Mouse (Mus musculus): ENCODE data around the gene Polrmt. TPM values are rescaled to one million over a fixed set of nuclear protein-coding genes. Genes with fewer than 3 reads are reported as not detected.
"Not testable (repeated sequence)": the region's sequence is repeated elsewhere in the genome, so short reads cannot be mapped to it uniquely, and the experiment has no call there.

The Polrmt gene
- polyA plus RNA-seq, 1 experiment from 2014 or later = 46.2 TPM

DNA sequence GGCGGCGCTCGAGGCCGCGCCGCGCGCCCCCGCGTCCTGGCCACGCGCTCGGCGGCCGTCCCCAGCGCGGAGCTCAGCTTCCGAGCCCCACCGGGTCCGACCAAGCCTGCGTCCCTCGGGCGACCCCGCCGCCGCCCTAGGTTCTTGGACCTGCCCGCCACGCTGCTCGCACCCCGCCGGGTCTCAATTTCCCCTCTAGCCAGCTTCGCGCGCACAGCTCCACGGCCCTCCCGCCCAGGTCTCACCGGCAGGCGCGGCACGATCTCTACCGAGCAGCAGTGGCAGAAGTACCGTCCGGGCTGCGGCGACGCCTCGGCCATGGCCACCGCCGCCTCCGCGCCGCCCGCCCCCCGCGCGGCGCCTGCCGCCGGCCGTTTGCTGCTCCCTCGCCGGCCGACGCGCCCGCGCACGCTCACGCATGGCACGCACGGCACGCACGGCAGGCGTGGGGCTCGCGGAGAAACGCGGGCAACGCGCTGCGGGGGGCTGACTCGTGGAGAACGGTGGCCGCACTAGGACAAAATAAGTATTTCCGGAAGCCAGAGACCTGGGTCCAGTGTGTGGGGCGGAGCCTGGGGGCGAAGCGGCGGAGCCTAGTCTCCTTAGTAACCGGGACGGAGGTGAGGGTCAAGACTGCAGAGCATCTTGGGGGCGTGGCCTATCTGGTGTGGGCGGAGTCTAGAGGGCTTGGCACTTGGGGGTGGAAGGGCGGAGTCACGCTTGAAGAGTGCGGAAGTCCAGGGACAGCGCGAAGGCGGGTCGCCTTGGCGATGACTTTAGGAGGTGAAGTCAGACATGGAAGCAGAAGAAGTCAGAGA lies 20.3 kb upstream of the Polrmt start, which contains the start of gene Rnf126:
Gene Rnf126 (minus strand): TSS at position 445 of the 818 bp plus-strand sequence.
- Histone ChIP-seq H3K9ac (ENCODE audit: low read length) (peak within 1 kb of the TSS; percentile 93), H3K4me1 (replicated peaks; ENCODE audit: control insufficient read depth, insufficient read depth, low read length) (peaks cover 16% of the 10 kb centered on the region), H3K9me3 (ENCODE audit: control insufficient read depth, low read length) (no peaks in the 10 kb centered on the region), H3K4me2 (ENCODE audit: low read depth, low read length) (peak within 1 kb of the TSS; percentile 88), H3K27me3 (ENCODE audit: control insufficient read depth, insufficient read depth, low read depth, low read length) (no peaks in the 10 kb centered on the region), H3K4me3 (ENCODE audit: low read length) (peak within 1 kb of the TSS; percentile 90), H3K27ac (ENCODE audit: low read length) (peak within 1 kb of the TSS; percentile 94), H3K36me3 (ENCODE audit: control insufficient read depth, insufficient read depth, low read length) (peaks cover 6% of the 10 kb centered on the region)
- ATAC-seq (ENCODE audit: low read depth) = peak; percentile 94
- whole genome bisulfite sequencing = under 1% methylated on average over 84 of the region's 101 CpGs

- ATAC-seq (ENCODE audit: low read depth) = no peak
- peak overlapping the region; percentile 93 for H3K9ac ChIP-seq (ENCODE audit: low read length)
- peak overlapping the region; percentile 88 for H3K4me2 ChIP-seq (ENCODE audit: low read depth, low read length)
- no peaks in the 10 kb centered on the region for H3K27me3 ChIP-seq (ENCODE audit: control insufficient read depth, insufficient read depth, low read depth, low read length)
- peaks cover 12% of the 10 kb centered on the region for H3K36me3 ChIP-seq (ENCODE audit: control insufficient read depth, insufficient read depth, low read length)
- peak overlapping the region; percentile 90 for H3K4me3 ChIP-seq (ENCODE audit: low read length)
- peaks cover 16% of the 10 kb centered on the region for H3K4me1 ChIP-seq (replicated peaks; ENCODE audit: control insufficient read depth, insufficient read depth, low read length)
- no peaks in the 10 kb centered on the region for H3K9me3 ChIP-seq (ENCODE audit: control insufficient read depth, low read length)
- WGBS = 5% methylated on average over 16 of the region's 16 CpGs
- H3K27ac ChIP-seq (ENCODE audit: low read length) = peak overlapping the region; percentile 94
These were observed 19.7 kb upstream of the Polrmt start for GRCm38 (mm10) chr10:79766001-79766507.

DNA sequence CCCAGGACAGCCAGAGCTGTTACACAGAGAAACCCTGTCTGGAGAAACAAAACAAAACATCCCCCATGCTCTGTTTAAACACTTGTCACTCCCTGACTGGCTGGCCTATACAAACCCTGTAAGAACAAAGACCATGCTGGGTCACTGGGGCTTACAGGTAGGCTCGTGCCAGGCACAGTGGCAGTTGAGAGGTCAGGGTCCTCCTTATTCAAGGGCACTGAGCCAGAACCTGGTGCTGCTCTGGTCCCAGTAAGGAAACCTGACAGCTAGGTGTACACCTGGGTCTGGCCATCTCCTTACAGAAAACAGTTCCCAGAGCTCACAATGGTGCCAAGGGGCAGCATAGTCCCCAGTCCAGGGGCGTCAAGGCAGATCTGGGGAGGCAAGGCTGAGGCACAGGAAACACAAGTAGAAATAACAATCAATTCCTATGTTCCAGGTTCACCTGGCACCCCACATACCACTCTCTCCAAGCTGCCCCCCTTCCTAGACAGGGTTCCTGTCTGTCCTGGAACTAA lies 18.9 kb upstream of the Polrmt start:
- Histone ChIP-seq H3K27ac (ENCODE audit: low read length) (no peak overlapping the region), H3K36me3 (ENCODE audit: control insufficient read depth, insufficient read depth, low read length) (peaks cover 18% of the 10 kb centered on the region), H3K9ac (ENCODE audit: low read length) (peak overlapping the region; percentile 93), H3K4me2 (ENCODE audit: low read depth, low read length) (peak overlapping the region; percentile 88), H3K4me1 (replicated peaks; ENCODE audit: control insufficient read depth, insufficient read depth, low read length) (peaks cover 16% of the 10 kb centered on the region), H3K27me3 (ENCODE audit: control insufficient read depth, insufficient read depth, low read depth, low read length) (no peaks in the 10 kb centered on the region), H3K9me3 (ENCODE audit: control insufficient read depth, low read length) (no peaks in the 10 kb centered on the region), H3K4me3 (ENCODE audit: low read length) (peak overlapping the region; percentile 90)
- ATAC-seq (ENCODE audit: low read depth) = no peak
- 39% methylated on average over 2 of the region's 2 CpGs for WGBS

GRCm38 (mm10) chr10:79764234-79764633 lies 17.9 kb upstream of the Polrmt start:
- no peak for ATAC-seq (ENCODE audit: low read depth)
- Histone ChIP-seq H3K4me1 (replicated peaks; ENCODE audit: control insufficient read depth, insufficient read depth, low read length) (peaks cover 16% of the 10 kb centered on the region), H3K9ac (ENCODE audit: low read length) (no peak overlapping the region), H3K27me3 (ENCODE audit: control insufficient read depth, insufficient read depth, low read depth, low read length) (no peaks in the 10 kb centered on the region), H3K27ac (ENCODE audit: low read length) (no peak overlapping the region), H3K4me2 (ENCODE audit: low read depth, low read length) (no peak overlapping the region), H3K36me3 (ENCODE audit: control insufficient read depth, insufficient read depth, low read length) (peaks cover 20% of the 10 kb centered on the region), H3K4me3 (ENCODE audit: low read length) (no peak overlapping the region), H3K9me3 (ENCODE audit: control insufficient read depth, low read length) (no peaks in the 10 kb centered on the region)
- 65% methylated on average over 7 of the region's 7 CpGs for WGBS

- 78% methylated on average over 3 of the region's 3 CpGs for WGBS
These were observed 16.5 kb upstream of the Polrmt start for GRCm38 (mm10) chr10:79762875-79763274.

DNA sequence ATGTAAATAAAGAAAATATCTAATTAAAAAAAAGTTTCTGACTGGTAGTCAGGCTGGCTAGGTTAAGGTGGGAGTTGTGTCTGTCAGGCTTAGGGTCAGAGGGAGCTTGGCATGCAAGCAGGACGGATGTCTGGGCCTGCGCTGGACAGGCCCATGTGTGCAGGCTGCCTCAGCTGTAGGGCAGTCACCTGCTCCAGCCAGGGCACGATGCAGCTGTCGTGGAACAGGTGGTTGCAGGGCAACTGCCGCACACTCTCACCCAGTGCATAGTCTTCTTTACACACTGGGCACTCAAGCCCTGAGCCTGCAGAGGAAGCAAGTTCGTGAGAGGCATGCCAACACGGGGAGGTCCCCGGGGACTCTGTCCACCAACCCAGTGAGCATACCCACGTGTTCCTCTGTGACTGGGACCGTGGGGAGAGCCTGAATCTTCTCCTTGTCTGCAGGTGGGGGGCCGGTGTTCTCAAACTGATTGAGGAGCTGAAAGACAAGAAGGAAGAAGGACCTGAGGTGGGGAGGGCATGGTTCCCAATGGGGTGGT lies 14.3 kb upstream of the Polrmt start:
- 86% methylated on average over 11 of the region's 11 CpGs for WGBS
- no peaks in the 10 kb centered on the region for H3K9me3 ChIP-seq (ENCODE audit: control insufficient read depth, low read length)
- no peak for ATAC-seq (ENCODE audit: low read depth)
- no peak overlapping the region for H3K4me2 ChIP-seq (ENCODE audit: low read depth, low read length)
- H3K9ac ChIP-seq (ENCODE audit: low read length) = no peak overlapping the region
- no peak overlapping the region for H3K4me3 ChIP-seq (ENCODE audit: low read length)
- no peaks in the 10 kb centered on the region for H3K27me3 ChIP-seq (ENCODE audit: control insufficient read depth, insufficient read depth, low read depth, low read length)
- peaks cover 6% of the 10 kb centered on the region for H3K4me1 ChIP-seq (replicated peaks; ENCODE audit: control insufficient read depth, insufficient read depth, low read length)
- no peak overlapping the region for H3K27ac ChIP-seq (ENCODE audit: low read length)
- H3K36me3 ChIP-seq (ENCODE audit: control insufficient read depth, insufficient read depth, low read length) = peaks cover 40% of the 10 kb centered on the region

More at GRCm38 (mm10) chr10:79762875-79763274, 16.5 kb upstream of the Polrmt start:
- Histone ChIP-seq H3K27me3 (ENCODE audit: control insufficient read depth, insufficient read depth, low read depth, low read length) (no peaks in the 10 kb centered on the region), H3K9ac (ENCODE audit: low read length) (no peak overlapping the region), H3K4me3 (ENCODE audit: low read length) (no peak overlapping the region), H3K27ac (ENCODE audit: low read length) (no peak overlapping the region), H3K9me3 (ENCODE audit: control insufficient read depth, low read length) (no peaks in the 10 kb centered on the region), H3K36me3 (ENCODE audit: control insufficient read depth, insufficient read depth, low read length) (peaks cover 34% of the 10 kb centered on the region), H3K4me2 (ENCODE audit: low read depth, low read length) (no peak overlapping the region), H3K4me1 (replicated peaks; ENCODE audit: control insufficient read depth, insufficient read depth, low read length) (peaks cover 13% of the 10 kb centered on the region)
- ATAC-seq (ENCODE audit: low read depth) = no peak

GRCm38 (mm10) chr10:79759675-79760074 lies 13.3 kb upstream of the Polrmt start:
- H3K36me3 ChIP-seq (ENCODE audit: control insufficient read depth, insufficient read depth, low read length) = peaks cover 40% of the 10 kb centered on the region
- ATAC-seq (ENCODE audit: low read depth); H3K9me3 ChIP-seq (ENCODE audit: control insufficient read depth, low read length); H3K4me2 ChIP-seq (ENCODE audit: low read depth, low read length); H3K4me1 ChIP-seq (replicated peaks; ENCODE audit: control insufficient read depth, insufficient read depth, low read length); H3K27me3 ChIP-seq (ENCODE audit: control insufficient read depth, insufficient read depth, low read depth, low read length); H3K9ac ChIP-seq (ENCODE audit: low read length); H3K27ac ChIP-seq (ENCODE audit: low read length); H3K4me3 ChIP-seq (ENCODE audit: low read length): not testable (repeated sequence)
- WGBS = 88% methylated on average over 1 of the region's 1 CpGs

GRCm38 (mm10) chr10:79756660-79757059 lies 10.3 kb upstream of the Polrmt start:
- Histone ChIP-seq H3K4me2 (ENCODE audit: low read depth, low read length) (no peak overlapping the region), H3K9me3 (ENCODE audit: control insufficient read depth, low read length) (no peaks in the 10 kb centered on the region), H3K27me3 (ENCODE audit: control insufficient read depth, insufficient read depth, low read depth, low read length) (no peaks in the 10 kb centered on the region), H3K9ac (ENCODE audit: low read length) (no peak overlapping the region), H3K4me1 (replicated peaks; ENCODE audit: control insufficient read depth, insufficient read depth, low read length) (peaks cover 4% of the 10 kb centered on the region; the same call in 1 of the 2 replicates), H3K36me3 (ENCODE audit: control insufficient read depth, insufficient read depth, low read length) (peaks cover 34% of the 10 kb centered on the region), H3K4me3 (ENCODE audit: low read length) (no peak overlapping the region), H3K27ac (ENCODE audit: low read length) (no peak overlapping the region)
- ATAC-seq (ENCODE audit: low read depth) = no peak
- 84% methylated on average over 24 of the region's 24 CpGs for WGBS

DNA sequence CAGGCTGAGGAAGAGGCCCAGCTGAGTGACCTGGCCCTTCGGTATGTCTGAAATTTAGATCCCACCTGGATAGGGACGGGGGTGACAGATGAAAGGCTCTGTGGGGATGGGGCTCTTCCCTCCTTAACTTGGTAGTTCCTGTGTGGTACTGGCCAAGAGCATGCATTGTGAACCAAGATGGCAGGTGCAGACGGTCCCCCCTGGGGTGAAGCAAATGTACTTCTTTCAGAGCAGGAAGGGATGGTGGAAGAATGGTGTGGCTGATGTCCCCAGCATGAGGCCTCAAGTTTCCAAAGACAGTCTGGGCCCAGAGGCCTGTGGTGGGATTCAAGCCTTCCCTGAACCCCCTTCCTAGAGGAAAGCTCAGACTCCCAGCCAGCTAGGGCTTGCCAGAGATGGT lies 9.5 kb upstream of the Polrmt start:
- Histone ChIP-seq H3K4me3 (ENCODE audit: low read length) (no peak overlapping the region), H3K27ac (ENCODE audit: low read length) (no peak overlapping the region), H3K27me3 (ENCODE audit: control insufficient read depth, insufficient read depth, low read depth, low read length) (no peaks in the 10 kb centered on the region), H3K4me1 (replicated peaks; ENCODE audit: control insufficient read depth, insufficient read depth, low read length) (peaks cover 4% of the 10 kb centered on the region; the same call in 1 of the 2 replicates), H3K36me3 (ENCODE audit: control insufficient read depth, insufficient read depth, low read length) (peaks cover 26% of the 10 kb centered on the region), H3K9ac (ENCODE audit: low read length) (no peak overlapping the region), H3K4me2 (ENCODE audit: low read depth, low read length) (no peak overlapping the region), H3K9me3 (ENCODE audit: control insufficient read depth, low read length) (no peaks in the 10 kb centered on the region)
- no peak for ATAC-seq (ENCODE audit: low read depth)
- 80% methylated on average over 3 of the region's 3 CpGs for WGBS

Data from lung, embryonic 16.5 days (tissue).